Mouse (Mus musculus): ENCODE measurements around the gene Otog. TPM values are rescaled to one million over a fixed set of nuclear protein-coding genes. Genes with fewer than 3 reads are reported as not detected.

Gene Otog
- polyA plus RNA-seq, 1 experiment from 2014 or later = not detected

DNA sequence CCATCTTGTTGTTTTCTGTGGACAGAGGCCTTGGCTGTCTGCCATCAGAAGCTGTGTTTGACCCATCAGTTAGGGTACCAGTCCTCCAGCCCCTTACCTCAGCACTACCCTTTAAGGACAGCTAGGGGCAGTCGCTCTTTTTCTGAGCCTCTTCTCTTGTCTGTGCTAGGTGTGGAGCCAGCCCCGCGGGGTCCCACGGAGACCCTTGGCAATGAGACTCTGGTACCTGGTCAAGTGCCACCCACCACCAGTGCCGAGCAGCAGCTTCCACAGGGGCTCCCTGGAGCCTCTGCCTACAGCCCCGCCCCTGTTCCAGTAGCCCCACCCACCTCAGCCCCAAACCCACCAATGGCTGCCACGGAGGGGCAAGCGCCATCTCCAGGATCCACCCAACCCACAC, 46.3 kb downstream of the Otog start:
- ATAC-seq = 0 out of 2 replicates have a peak, but pooled peaks have one; percentile 22
- WGBS = 27% methylated on average over 7 of the region's 8 CpGs

DNA sequence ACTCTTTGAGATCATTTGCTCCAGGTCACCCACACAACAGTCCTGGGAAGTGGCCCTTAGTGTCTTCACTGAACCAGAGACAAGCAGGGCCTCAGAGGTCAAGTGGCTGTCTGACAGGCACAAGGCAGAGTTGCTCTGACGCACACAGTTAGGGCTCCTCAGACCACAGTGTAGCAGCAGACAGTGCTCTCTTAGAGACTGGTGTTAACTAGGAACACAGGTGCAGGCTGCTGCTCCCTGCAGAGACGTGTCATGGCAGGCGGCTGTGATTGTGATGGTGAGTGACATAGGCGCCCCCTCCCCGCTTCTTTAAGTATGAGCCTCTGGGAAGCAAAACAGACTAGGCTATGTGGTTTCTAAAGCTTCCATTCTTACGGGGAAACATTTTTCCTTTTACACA, 55.5 kb downstream of the Otog start:
- no peak for ATAC-seq
- WGBS = 45% methylated on average over 6 of the region's 6 CpGs
- no peak for TF ChIP-seq CTCF (IDR thresholded peaks at IDR 0.05; ENCODE audit: low read depth)
- no peaks in the 10 kb centered on the region for H3K4me1 ChIP-seq (replicated peaks; ENCODE audit: control insufficient read depth, insufficient read depth, low read length)
- no peaks in the 10 kb centered on the region for H3K36me3 ChIP-seq (ENCODE audit: control insufficient read depth, insufficient read depth)
- no peak overlapping the region for H3K27ac ChIP-seq (ENCODE audit: low read depth, low read length)
- no peaks in the 10 kb centered on the region for H3K9me3 ChIP-seq (ENCODE audit: control insufficient read depth)
- no peak overlapping the region for H3K9ac ChIP-seq (ENCODE audit: low read depth, low read length)
- H3K27me3 ChIP-seq (replicated peaks; ENCODE audit: control insufficient read depth, insufficient read depth, low read length) = no peaks in the 10 kb centered on the region
- no peak overlapping the region for H3K4me3 ChIP-seq (ENCODE audit: low read depth, low read length)
- H3K4me2 ChIP-seq (replicated peaks; ENCODE audit: low read depth) = no peak overlapping the region

More for the DNA sequence above, 46.3 kb downstream of the Otog start:
- H3K36me3 ChIP-seq (ENCODE audit: control insufficient read depth, insufficient read depth) = no peaks in the 10 kb centered on the region
- H3K4me1 ChIP-seq (replicated peaks; ENCODE audit: control insufficient read depth, insufficient read depth, low read length) = no peaks in the 10 kb centered on the region
- TF ChIP-seq CTCF (IDR thresholded peaks at IDR 0.05; ENCODE audit: low read depth) = no peak
- no peak overlapping the region for H3K4me2 ChIP-seq (replicated peaks; ENCODE audit: low read depth)
- no peak overlapping the region for H3K27ac ChIP-seq (ENCODE audit: low read depth, low read length)
- no peaks in the 10 kb centered on the region for H3K27me3 ChIP-seq (replicated peaks; ENCODE audit: control insufficient read depth, insufficient read depth, low read length)
- H3K9ac ChIP-seq (ENCODE audit: low read depth, low read length) = no peak overlapping the region
- H3K9me3 ChIP-seq (ENCODE audit: control insufficient read depth) = no peaks in the 10 kb centered on the region
- H3K4me3 ChIP-seq (ENCODE audit: low read depth, low read length) = no peak overlapping the region

DNA sequence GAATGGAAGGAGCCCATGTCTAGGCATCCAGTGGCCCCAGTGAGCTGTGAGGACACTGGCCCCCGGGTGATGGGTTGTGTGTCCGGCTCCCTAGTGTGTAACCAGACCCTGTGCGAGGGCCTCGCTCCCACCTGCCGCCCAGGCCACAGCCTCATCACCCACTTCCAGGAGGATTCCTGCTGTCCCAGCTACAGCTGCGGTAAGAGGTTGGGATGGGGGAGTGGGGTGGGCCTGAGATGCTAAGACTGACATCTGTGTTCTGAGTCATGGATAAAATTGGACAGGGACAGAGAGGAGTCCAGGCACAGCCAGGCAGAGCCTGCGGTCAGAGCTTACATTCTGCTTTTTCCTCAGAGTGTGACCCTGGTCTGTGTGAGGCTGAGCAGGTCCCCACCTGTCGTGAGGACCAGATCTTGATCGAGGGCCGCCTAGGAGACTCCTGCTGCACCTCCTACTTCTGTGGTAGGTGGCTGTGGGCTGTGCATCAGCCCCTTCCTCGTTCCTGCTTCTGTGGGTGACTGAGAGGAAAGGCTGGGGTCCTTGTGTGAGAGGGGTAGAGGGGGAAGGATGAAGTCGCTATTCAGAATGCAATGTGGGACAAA, 60.3 kb downstream of the Otog start:
- no peak for ATAC-seq
- TF ChIP-seq CTCF (IDR thresholded peaks at IDR 0.05; ENCODE audit: low read depth) = no peak
- H3K4me3 ChIP-seq (ENCODE audit: low read depth, low read length) = no peak overlapping the region
- H3K36me3 ChIP-seq (ENCODE audit: control insufficient read depth, insufficient read depth) = no peaks in the 10 kb centered on the region
- no peak overlapping the region for H3K27ac ChIP-seq (ENCODE audit: low read depth, low read length)
- H3K4me2 ChIP-seq (replicated peaks; ENCODE audit: low read depth) = no peak overlapping the region
- WGBS = 86% methylated on average over 12 of the region's 12 CpGs
- H3K9me3 ChIP-seq (ENCODE audit: control insufficient read depth) = no peaks in the 10 kb centered on the region
- no peak overlapping the region for H3K9ac ChIP-seq (ENCODE audit: low read depth, low read length)
- no peaks in the 10 kb centered on the region for H3K27me3 ChIP-seq (replicated peaks; ENCODE audit: control insufficient read depth, insufficient read depth, low read length)
- H3K4me1 ChIP-seq (replicated peaks; ENCODE audit: control insufficient read depth, insufficient read depth, low read length) = no peaks in the 10 kb centered on the region

DNA sequence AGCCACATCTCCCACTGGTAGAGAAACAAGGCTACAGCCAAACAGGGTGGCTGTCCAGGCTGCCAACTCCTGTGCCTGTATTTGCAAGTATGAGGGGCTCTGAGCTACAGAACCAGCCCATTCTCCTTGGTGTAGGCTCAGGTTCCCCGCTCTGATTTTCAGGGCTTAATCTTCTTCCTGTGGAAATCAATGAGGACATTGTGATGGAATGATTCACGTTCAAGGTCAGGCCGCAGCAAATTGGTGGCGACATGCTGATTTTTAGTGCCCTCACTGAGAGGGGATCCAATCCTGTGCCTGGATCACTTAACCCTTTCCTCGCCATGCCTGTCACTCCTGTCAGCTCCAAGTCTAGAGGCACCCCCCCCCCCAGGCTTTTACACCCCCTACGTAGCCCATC, 72.7 kb downstream of the Otog start:
- Histone ChIP-seq H3K4me3 (ENCODE audit: low read depth, low read length) (no peak overlapping the region), H3K36me3 (ENCODE audit: control insufficient read depth, insufficient read depth) (no peaks in the 10 kb centered on the region), H3K27ac (ENCODE audit: low read depth, low read length) (no peak overlapping the region), H3K4me2 (replicated peaks; ENCODE audit: low read depth) (no peak overlapping the region), H3K9ac (ENCODE audit: low read depth, low read length) (no peak overlapping the region), H3K4me1 (replicated peaks; ENCODE audit: control insufficient read depth, insufficient read depth, low read length) (no peaks in the 10 kb centered on the region), H3K27me3 (replicated peaks; ENCODE audit: control insufficient read depth, insufficient read depth, low read length) (no peaks in the 10 kb centered on the region), H3K9me3 (ENCODE audit: control insufficient read depth) (no peaks in the 10 kb centered on the region)
- ATAC-seq = no peak
- TF ChIP-seq CTCF (IDR thresholded peaks at IDR 0.05; ENCODE audit: low read depth) = no peak
- 44% methylated on average over 6 of the region's 6 CpGs for WGBS

- Histone ChIP-seq H3K4me3 (ENCODE audit: low read depth, low read length) (no peak overlapping the region), H3K27me3 (replicated peaks; ENCODE audit: control insufficient read depth, insufficient read depth, low read length) (no peaks in the 10 kb centered on the region), H3K9ac (ENCODE audit: low read depth, low read length) (no peak overlapping the region), H3K9me3 (ENCODE audit: control insufficient read depth) (no peaks in the 10 kb centered on the region), H3K4me1 (replicated peaks; ENCODE audit: control insufficient read depth, insufficient read depth, low read length) (no peaks in the 10 kb centered on the region), H3K27ac (ENCODE audit: low read depth, low read length) (no peak overlapping the region), H3K4me2 (replicated peaks; ENCODE audit: low read depth) (no peak overlapping the region), H3K36me3 (ENCODE audit: control insufficient read depth, insufficient read depth) (no peaks in the 10 kb centered on the region)
- ATAC-seq = no peak
- WGBS = 28% methylated on average over 5 of the region's 6 CpGs
- TF ChIP-seq CTCF (IDR thresholded peaks at IDR 0.05; ENCODE audit: low read depth) = no peak
Measured at GRCm38 (mm10) chr7:46314220-46315009, 73.6 kb downstream of the Otog start.

DNA sequence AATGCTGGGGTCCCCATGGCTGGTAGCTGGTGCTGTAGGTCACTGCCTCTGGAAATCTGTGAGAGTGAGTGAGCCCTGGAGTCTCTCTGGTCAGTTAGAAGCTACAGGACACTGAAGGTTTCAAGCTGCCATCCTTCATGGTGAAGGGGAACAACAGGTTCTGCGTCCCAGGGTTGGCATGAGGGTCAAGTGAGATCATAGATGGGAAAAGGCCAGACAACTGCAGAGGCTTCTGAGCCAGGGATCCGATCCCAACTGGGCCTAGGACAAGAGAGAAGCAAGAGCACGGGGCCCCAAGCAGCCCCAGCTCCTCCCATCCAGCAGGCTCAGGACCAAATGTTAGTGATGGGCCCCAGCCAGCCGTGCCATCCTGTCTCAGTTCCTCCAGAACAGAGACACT, 74.9 kb downstream of the Otog start:
- H3K27me3 ChIP-seq (replicated peaks; ENCODE audit: control insufficient read depth, insufficient read depth, low read length) = no peaks in the 10 kb centered on the region
- no peak for TF ChIP-seq CTCF (IDR thresholded peaks at IDR 0.05; ENCODE audit: low read depth)
- no peak overlapping the region for H3K4me2 ChIP-seq (replicated peaks; ENCODE audit: low read depth)
- H3K4me3 ChIP-seq (ENCODE audit: low read depth, low read length) = no peak overlapping the region
- H3K27ac ChIP-seq (ENCODE audit: low read depth, low read length) = no peak overlapping the region
- H3K36me3 ChIP-seq (ENCODE audit: control insufficient read depth, insufficient read depth) = no peaks in the 10 kb centered on the region
- H3K9me3 ChIP-seq (ENCODE audit: control insufficient read depth) = no peaks in the 10 kb centered on the region
- no peak for ATAC-seq
- H3K9ac ChIP-seq (ENCODE audit: low read depth, low read length) = no peak overlapping the region
- no peaks in the 10 kb centered on the region for H3K4me1 ChIP-seq (replicated peaks; ENCODE audit: control insufficient read depth, insufficient read depth, low read length)
- 69% methylated on average over 4 of the region's 4 CpGs for WGBS

All from intestine, postnatal 0 days (tissue).